Mouse (Mus musculus): ENCODE data around the gene Gm13287. TPM values are rescaled to one million over a fixed set of nuclear protein-coding genes. Genes with fewer than 3 reads are reported as not detected.

Gm13287 gene
- total RNA-seq, 2 experiments from 2014 or later, result not detected

Other genes starting within 250 kb of the Gm13287 start
- gene Ifna15, start 245.0 kb upstream of the Gm13287 start, total RNA-seq (2021), result not detected
- gene Ifna14, start 231.5 kb upstream of the Gm13287 start, total RNA-seq (2021), result not detected
- not detected for gene Ifna9, start 210.9 kb upstream of the Gm13287 start, total RNA-seq (2021)
- gene Ifna12, start 199.9 kb upstream of the Gm13287 start, total RNA-seq (2021), result not detected
- not detected for gene C87499, start 168.8 kb upstream of the Gm13287 start, total RNA-seq (2021)
- not detected for gene Ifna13, start 158.8 kb upstream of the Gm13287 start, total RNA-seq (2021)
- gene Ifna16, start 126.3 kb upstream of the Gm13287 start, total RNA-seq (2021), result not detected
- not detected for gene Ifna2, start 119.3 kb upstream of the Gm13287 start, total RNA-seq (2021)
- gene Ifnab, start 111.9 kb upstream of the Gm13287 start, total RNA-seq (2021), result not detected
- under 1 TPM; 0.31 to 0.48 TPM for gene Gm26566, start 81.4 kb upstream of the Gm13287 start, total RNA-seq (2021)
- 10 to 100 TPM; 85.2 to 88.5 TPM for gene Klhl9, start 80.8 kb upstream of the Gm13287 start, total RNA-seq (2021)
- not detected for gene Gm13271, start 48.4 kb upstream of the Gm13287 start, total RNA-seq (2021)
- not detected for gene Gm13283, start 43.1 kb upstream of the Gm13287 start, total RNA-seq (2021)
- not detected for gene Gm13290, start 29.4 kb upstream of the Gm13287 start, total RNA-seq (2021)
- not detected for gene Gm13289, start 26.3 kb upstream of the Gm13287 start, total RNA-seq (2021)
- gene Gm13272, start 23.4 kb upstream of the Gm13287 start, total RNA-seq (2021), result not detected
- not detected for gene Ifnz, start 21.1 kb upstream of the Gm13287 start, total RNA-seq (2021)
- not detected for gene Gm13276, start 17.5 kb upstream of the Gm13287 start, total RNA-seq (2021)
- not detected for gene Gm13277, start 14.6 kb upstream of the Gm13287 start, total RNA-seq (2021)
- not detected for gene Gm13278, start 11.7 kb upstream of the Gm13287 start, total RNA-seq (2021)
- gene Gm13275, start 8.8 kb upstream of the Gm13287 start, total RNA-seq (2021), result not detected
- not detected for gene Gm13279, start 5.9 kb upstream of the Gm13287 start, total RNA-seq (2021)
- gene Gm13285, start 3.6 kb upstream of the Gm13287 start, total RNA-seq (2021), result under 1 TPM in 1 of 2 experiments, not detected in 1; 0.50 TPM
- not detected for gene Gm13288, start 2.3 kb downstream of the Gm13287 start, total RNA-seq (2021)
- gene Ifna7, start 13.0 kb downstream of the Gm13287 start, total RNA-seq (2021), result not detected
- gene Ifna11, start 16.7 kb downstream of the Gm13287 start, total RNA-seq (2021), result not detected
- gene Ifna6, start 24.2 kb downstream of the Gm13287 start, total RNA-seq (2021), result not detected
- gene Ifna5, start 32.3 kb downstream of the Gm13287 start, total RNA-seq (2021), result not detected
- gene Ifna4, start 38.6 kb downstream of the Gm13287 start, total RNA-seq (2021), result not detected
- not detected for gene Ifna1, start 46.8 kb downstream of the Gm13287 start, total RNA-seq (2021)
- not detected for gene Ifne, start 76.9 kb downstream of the Gm13287 start, total RNA-seq (2021)